Comparison of ENCODE assay signal across 30 mouse cellular contexts in genomic region chr16:89877206-89877605, GRCm38 (mm10).
"Had no signal": no experiment of that assay in that cellular context is flagged by ENCODE, and none has a peak within 500 bp of the region (broad histone marks: within the 10 kb centered on the region; RNA-seq: fewer than 3 reads in every experiment).

No protein-coding gene starts in this region.

- DNase-seq: left cerebral cortex, postnatal 4 days; liver; liver, embryonic 13.5 days; liver, postnatal 0 days; lung, adult 18-20 months; lung, adult 2 months; lung, embryonic 14.5 days; lung, postnatal 10 days; lung, postnatal 14 days; lung, postnatal 36 days; lung, postnatal 4 days; midbrain, embryonic 14.5 days had no signal

- H3K9me3 ChIP-seq: limb, embryonic 10.5 days; limb, embryonic 15.5 days; liver, embryonic 12.5 days; liver, embryonic 13.5 days; liver, embryonic 15.5 days; lung, embryonic 15.5 days; megakaryocyte, embryonic 14.5 days; midbrain, embryonic 13.5 days; midbrain, embryonic 15.5 days; neural tube, embryonic 12.5 days had no signal

- H3K27ac ChIP-seq: limb, embryonic 10.5 days; limb, embryonic 12.5 days; limb, embryonic 13.5 days; limb, embryonic 15.5 days; liver, embryonic 12.5 days; liver, embryonic 13.5 days; liver, embryonic 14.5 days; liver, embryonic 15.5 days; lung, embryonic 15.5 days; macrophage; midbrain, embryonic 10.5 days; midbrain, embryonic 12.5 days; midbrain, embryonic 13.5 days; midbrain, embryonic 15.5 days; neural tube, embryonic 12.5 days had no signal

- H3K4me3 ChIP-seq: limb, embryonic 10.5 days; limb, embryonic 12.5 days; limb, embryonic 13.5 days; limb, embryonic 15.5 days; liver, embryonic 12.5 days; liver, embryonic 13.5 days; liver, embryonic 15.5 days; lung, embryonic 15.5 days; megakaryocyte, embryonic 14.5 days; midbrain, embryonic 10.5 days; midbrain, embryonic 12.5 days; midbrain, embryonic 13.5 days; midbrain, embryonic 15.5 days; myocyte; neural tube, embryonic 12.5 days had no signal

- H3K27me3 ChIP-seq: limb, embryonic 12.5 days; limb, embryonic 13.5 days; limb, embryonic 15.5 days; liver, embryonic 12.5 days; liver, embryonic 13.5 days; liver, embryonic 15.5 days; lung, embryonic 15.5 days; megakaryocyte, embryonic 14.5 days; midbrain, embryonic 12.5 days; midbrain, embryonic 15.5 days; neural tube, embryonic 12.5 days had no signal

- ATAC-seq: liver, embryonic 12.5 days; liver, postnatal 0 days; lung, postnatal 0 days; midbrain, embryonic 13.5 days; midbrain, embryonic 15.5 days; midbrain, embryonic 16.5 days had no signal

- H3K36me3 ChIP-seq: liver, embryonic 15.5 days; lung, embryonic 15.5 days; midbrain, embryonic 15.5 days had no signal
